In the genomic region with DNA sequence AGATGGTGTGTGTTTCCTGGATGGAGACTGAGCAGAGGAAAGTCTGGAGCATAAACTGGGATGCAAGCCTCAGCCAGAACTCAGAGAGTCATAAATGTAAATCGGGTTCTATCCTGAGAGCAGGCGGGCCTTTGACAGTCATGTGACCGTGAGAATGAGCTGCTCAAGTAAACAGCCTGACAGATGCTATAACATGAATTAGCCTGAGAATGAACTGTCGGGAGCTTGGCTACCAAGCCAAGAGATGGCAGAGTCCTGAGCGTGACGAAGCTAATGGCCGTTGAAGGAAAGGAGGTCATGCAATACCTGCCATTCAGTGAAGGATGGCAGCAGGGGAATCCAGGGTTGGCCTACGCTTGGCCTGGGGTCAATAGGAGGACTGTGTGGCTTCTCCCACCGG, we compare ENCODE assay signal across 17 mouse cellular contexts. TPM values are rescaled to one million over a fixed set of nuclear protein-coding genes. Genes with fewer than 3 reads are reported as not detected.
A peak's percentile ranks its signal among the peaks of the same experiment; 100 is the strongest.
DNase-seq lines count a peak whose midpoint lies in the region; ATAC-seq lines count a peak whose summit lies in the region.
"Had no signal": no experiment of that assay in that cellular context is flagged by ENCODE, and none has a peak within 500 bp of the region (broad histone marks: within the 10 kb centered on the region; RNA-seq: fewer than 3 reads in every experiment).

No protein-coding gene starts in this region.

- no peak overlapping the region for H3K4me3 ChIP-seq in hindbrain, embryonic 16.5 days (ENCODE audit: low read length)
- no peak overlapping the region for H3K4me3 ChIP-seq in hindbrain, embryonic 11.5 days (ENCODE audit: low read depth, low read length)
- H3K4me3 ChIP-seq in neural tube, embryonic 13.5 days: no peak overlapping the region
- no peak overlapping the region for H3K4me3 ChIP-seq in liver, embryonic 12.5 days

- no peak overlapping the region for H3K4me2 ChIP-seq in hindbrain, embryonic 16.5 days (ENCODE audit: low read length)
- H3K4me2 ChIP-seq in hindbrain, embryonic 11.5 days (replicated peaks; ENCODE audit: low read depth, low read length): no peak overlapping the region
- no peak overlapping the region for H3K4me2 ChIP-seq in neural tube, embryonic 13.5 days
- no peak overlapping the region for H3K4me2 ChIP-seq in liver, embryonic 12.5 days

- H3K4me1 ChIP-seq in hindbrain, embryonic 16.5 days (ENCODE audit: control insufficient read depth, insufficient read depth, low read depth, low read length): no peaks in the 10 kb centered on the region
- H3K4me1 ChIP-seq in hindbrain, embryonic 11.5 days (replicated peaks; ENCODE audit: control insufficient read depth, insufficient read depth, low read length): no peaks in the 10 kb centered on the region
- H3K4me1 ChIP-seq in neural tube, embryonic 13.5 days (replicated peaks): peaks cover 8% of the 10 kb centered on the region
- H3K4me1 ChIP-seq in liver, embryonic 12.5 days: no peaks in the 10 kb centered on the region

- H3K27ac ChIP-seq in hindbrain, embryonic 16.5 days (ENCODE audit: low read depth, low read length): no peak overlapping the region
- H3K27ac ChIP-seq in hindbrain, embryonic 11.5 days (ENCODE audit: low read depth, low read length): no peak overlapping the region
- H3K27ac ChIP-seq in neural tube, embryonic 13.5 days (replicated peaks): no peak overlapping the region; the same call in 1 of the 2 replicates
- no peak overlapping the region for H3K27ac ChIP-seq in liver, embryonic 12.5 days

- H3K36me3 ChIP-seq in hindbrain, embryonic 16.5 days (ENCODE audit: control insufficient read depth, insufficient read depth, low read length): no peaks in the 10 kb centered on the region
- no peaks in the 10 kb centered on the region for H3K36me3 ChIP-seq in hindbrain, embryonic 11.5 days (ENCODE audit: control insufficient read depth, insufficient read depth, low read length)
- H3K36me3 ChIP-seq in neural tube, embryonic 13.5 days: no peaks in the 10 kb centered on the region
- no peaks in the 10 kb centered on the region for H3K36me3 ChIP-seq in liver, embryonic 12.5 days

- ATAC-seq in hindbrain, embryonic 16.5 days: 0 out of 2 replicates have a peak, but pooled peaks have one; percentile 45
- no peak for ATAC-seq in hindbrain, embryonic 11.5 days (ENCODE audit: low FRiP score)
- ATAC-seq in neural tube, embryonic 13.5 days (ENCODE audit: low read depth): peak; percentile 65
- no peak for ATAC-seq in liver, embryonic 12.5 days
- ATAC-seq: midbrain, embryonic 16.5 days had no signal

- no peaks in the 10 kb centered on the region for H3K9me3 ChIP-seq in hindbrain, embryonic 16.5 days (ENCODE audit: control insufficient read depth, low read length)
- no peaks in the 10 kb centered on the region for H3K9me3 ChIP-seq in hindbrain, embryonic 11.5 days (ENCODE audit: control insufficient read depth, low read length)
- no peaks in the 10 kb centered on the region for H3K9me3 ChIP-seq in neural tube, embryonic 13.5 days
- H3K9me3 ChIP-seq in liver, embryonic 12.5 days (replicated peaks): no peaks in the 10 kb centered on the region

- no peaks in the 10 kb centered on the region for H3K27me3 ChIP-seq in hindbrain, embryonic 16.5 days (replicated peaks; ENCODE audit: control insufficient read depth, insufficient read depth, low read length)
- H3K27me3 ChIP-seq in hindbrain, embryonic 11.5 days (ENCODE audit: control insufficient read depth, insufficient read depth, low read length): no peaks in the 10 kb centered on the region
- no peaks in the 10 kb centered on the region for H3K27me3 ChIP-seq in neural tube, embryonic 13.5 days
- H3K27me3 ChIP-seq in liver, embryonic 12.5 days (replicated peaks): no peaks in the 10 kb centered on the region

- 65% methylated on average over 9 of the region's 9 CpGs for WGBS in hindbrain, embryonic 16.5 days
- 77% methylated on average over 9 of the region's 9 CpGs for WGBS in hindbrain, embryonic 11.5 days
- 26% methylated on average over 9 of the region's 9 CpGs for WGBS in neural tube, embryonic 13.5 days
- WGBS in liver, embryonic 12.5 days (ENCODE audit: insufficient replicate concordance): 67% methylated on average over 9 of the region's 9 CpGs

- peak; percentile 20 to 31 for DNase-seq in cerebellum, postnatal 14 days
- no peak for DNase-seq in cerebellum, adult 11 months
- DNase-seq in hindbrain, embryonic 11.5 days (ENCODE audit: low spot score): no peak
- DNase-seq in neural tube, embryonic 10.5 days (ENCODE audit: extremely low spot score, low spot score): no peak
- no peak for DNase-seq in adrenal gland, postnatal 4 days (ENCODE audit: low spot score in 2 of 2)
- DNase-seq: adrenal gland, adult 8-10 months; cerebellum, adult 9-11 months; gastrocnemius, postnatal 25 days; kidney, adult 8-10 months; lung, postnatal 10 days; thymus, postnatal 4 days had no signal

- no peak overlapping the region for H3K9ac ChIP-seq in hindbrain, embryonic 16.5 days (ENCODE audit: low read depth, low read length)
- no peak overlapping the region for H3K9ac ChIP-seq in hindbrain, embryonic 11.5 days (ENCODE audit: low read depth, low read length)
- H3K9ac ChIP-seq in neural tube, embryonic 13.5 days: no peak overlapping the region
- no peak overlapping the region for H3K9ac ChIP-seq in liver, embryonic 12.5 days

RNA-seq across cellular contexts. Expression of a gene that starts 13.2 kb away (rescaled TPM):
- 0.29 and 0.59 TPM in 2 replicates for polyA plus RNA-seq in hindbrain, embryonic 16.5 days (2015; fragmentation: Nextera tagmentation; extraction: Ambion mirVana)
- 0.10 TPM in 1 of 2 replicates, not detected in the other for polyA plus RNA-seq in hindbrain, embryonic 11.5 days (2014; fragmentation: Nextera tagmentation; extraction: Ambion mirVana)
- polyA plus RNA-seq in neural tube, embryonic 13.5 days (2015; fragmentation: Nextera tagmentation; extraction: Ambion mirVana): 0.08 and 0.32 TPM in 2 replicates
- polyA plus RNA-seq in liver, embryonic 12.5 days (2016; fragmentation: Nextera tagmentation; extraction: Ambion mirVana): 0.82 and 0.85 TPM in 2 replicates
- under 1 TPM; 0.06 to 0.25 TPM for total RNA-seq in adrenal gland, postnatal 4 days (2021)
- total RNA-seq: adrenal gland, adult 8-10 months; gastrocnemius, postnatal 25 days; megakaryocyte, adult 5-6 weeks had no signal
- polyA plus RNA-seq: heart, postnatal 0 days had no signal

Comparison
In these comparisons a context has a peak if more than half of its experiments do, and no peak if none do; other contexts are left out.
1. DNase-seq: peak in cerebellum, postnatal 14 days (2 of 2); none in cerebellum, adult 11 months (single experiment), hindbrain, embryonic 11.5 days (single experiment), neural tube, embryonic 10.5 days (single experiment) and adrenal gland, postnatal 4 days (0 of 2).
2. ATAC-seq: peak in hindbrain, embryonic 16.5 days (single experiment) and neural tube, embryonic 13.5 days (single experiment); none in hindbrain, embryonic 11.5 days (single experiment) and liver, embryonic 12.5 days (single experiment).